23 mouse cellular contexts compared by ENCODE assay signal in the genomic region with DNA sequence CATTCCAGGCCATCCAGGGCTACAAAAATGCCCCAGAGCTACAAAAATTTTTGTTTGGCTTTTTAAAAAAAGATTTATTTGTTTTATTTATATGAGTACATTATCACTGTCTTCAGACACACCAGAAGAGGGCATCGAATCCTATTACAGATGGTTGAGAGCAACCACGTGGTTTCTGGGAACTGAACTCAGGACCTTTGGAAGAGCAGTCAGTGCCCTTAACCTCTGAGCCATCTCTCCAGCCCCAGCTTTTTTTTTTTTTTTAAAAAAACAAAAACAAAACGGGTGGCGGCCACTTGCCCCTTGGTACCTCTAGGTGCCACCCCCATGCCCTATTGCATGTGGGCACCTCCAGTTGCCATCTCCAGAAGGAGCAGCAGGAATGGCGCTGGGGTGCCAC. TPM values are rescaled to one million over a fixed set of nuclear protein-coding genes. Genes with fewer than 3 reads are reported as not detected.
A peak's percentile ranks its signal among the peaks of the same experiment; 100 is the strongest.
DNase-seq lines count a peak whose midpoint lies in the region; ATAC-seq and TF ChIP-seq lines count a peak whose summit lies in the region.
"Had no signal": no experiment of that assay in that cellular context is flagged by ENCODE, and none has a peak within 500 bp of the region (broad histone marks: within the 10 kb centered on the region; RNA-seq: fewer than 3 reads in every experiment).

No protein-coding gene starts in this region.

- ATAC-seq in liver, postnatal 0 days = no peak
- ATAC-seq: forebrain, embryonic 13.5 days; forebrain, embryonic 16.5 days had no signal

- H3K27me3 ChIP-seq in kidney, adult 2 months (replicated peaks; ENCODE audit: control insufficient read depth, insufficient read depth, low read length) = no peaks in the 10 kb centered on the region
- H3K27me3 ChIP-seq in thymus, adult 2 months (ENCODE audit: control insufficient read depth, insufficient read depth, low read length) = no peaks in the 10 kb centered on the region
- H3K27me3 ChIP-seq in liver, postnatal 0 days (ENCODE audit: insufficient read depth, low read length) = no peaks in the 10 kb centered on the region
- H3K27me3 ChIP-seq: forebrain, embryonic 13.5 days; heart, embryonic 13.5 days; hindbrain, embryonic 12.5 days; hindbrain, embryonic 15.5 days had no signal

- H3K4me1 ChIP-seq in kidney, adult 2 months (ENCODE audit: control insufficient read depth, insufficient read depth, low read length) = peaks cover 30% of the 10 kb centered on the region
- peaks cover 27% of the 10 kb centered on the region for H3K4me1 ChIP-seq in thymus, adult 2 months (replicated peaks; ENCODE audit: control insufficient read depth, insufficient read depth, low read length)
- H3K4me1 ChIP-seq in liver, postnatal 0 days (ENCODE audit: insufficient read depth) = peaks cover 51% of the 10 kb centered on the region
- H3K4me1 ChIP-seq: forebrain, embryonic 13.5 days had no signal

- H3K9ac ChIP-seq in liver, postnatal 0 days (replicated peaks) = no peak overlapping the region
- H3K9ac ChIP-seq: forebrain, embryonic 13.5 days; hindbrain, embryonic 12.5 days; hindbrain, embryonic 15.5 days had no signal

- no peak overlapping the region for H3K27ac ChIP-seq in kidney, adult 2 months (ENCODE audit: insufficient read depth, low read depth, low read length)
- H3K27ac ChIP-seq in left cerebral cortex, adult 2 months = peak overlapping the region; percentile 30; the same call in 1 of the 2 replicates
- H3K27ac ChIP-seq in thymus, adult 2 months (ENCODE audit: control insufficient read depth, insufficient read depth, low read length) = no peak overlapping the region
- H3K27ac ChIP-seq in liver, postnatal 0 days (ENCODE audit: low read depth) = peak overlapping the region; percentile 62; the same call in 1 of the 2 replicates
- H3K27ac ChIP-seq: forebrain, embryonic 10.5 days; forebrain, embryonic 13.5 days had no signal

- intact Hi-C loops in left cerebral cortex, adult 2 months (cut with DNase I) = no loop called here

- TF ChIP-seq POLR2A in kidney, adult 2 months (IDR thresholded peaks at IDR 0.05; ENCODE audit: low read depth, low read length) = no peak
- TF ChIP-seq POLR2A in thymus, adult 2 months (IDR thresholded peaks at IDR 0.05; ENCODE audit: control insufficient read depth, extremely low read depth, insufficient read depth, low read length, poor library complexity) = no peak

- peak; percentile 74 for DNase-seq in kidney, adult 2 months
- no peak for DNase-seq in kidney, postnatal 14 days
- no peak for DNase-seq in left cerebral cortex, adult 2 months (ENCODE audit: extremely low spot score in 1 of 2, low spot score in 2 of 2)
- no peak for DNase-seq in left cerebral cortex, adult 11 months (ENCODE audit: low spot score)
- peak; percentile 7 for DNase-seq in thymus, postnatal 4 days
- no peak for DNase-seq in thymus, adult 2 months
- no peak for DNase-seq in liver, postnatal 0 days
- no peak for DNase-seq in lung, postnatal 4 days
- DNase-seq: adrenal gland, adult 8-10 months; adrenal gland, postnatal 25 days; cerebellum, adult 11-12 months; cerebellum, adult 8-10 months; cerebellum, postnatal 10 days; gastrocnemius, postnatal 14 days; heart, adult 18-20 months; heart, postnatal 14 days had no signal

- H3K4me2 ChIP-seq in liver, postnatal 0 days (ENCODE audit: low read depth, low read length) = no peak overlapping the region
- H3K4me2 ChIP-seq: forebrain, embryonic 13.5 days; hindbrain, embryonic 12.5 days; hindbrain, embryonic 15.5 days had no signal

- no peaks in the 10 kb centered on the region for H3K36me3 ChIP-seq in kidney, adult 2 months (ENCODE audit: control insufficient read depth, insufficient read depth, low read length)
- no peaks in the 10 kb centered on the region for H3K36me3 ChIP-seq in thymus, adult 2 months (ENCODE audit: control insufficient read depth, insufficient read depth, low read length)
- H3K36me3 ChIP-seq in liver, postnatal 0 days (replicated peaks; ENCODE audit: insufficient read depth, low read length) = peaks cover 49% of the 10 kb centered on the region

- no peak for TF ChIP-seq CTCF in kidney, adult 2 months (conservative IDR thresholded peaks at IDR 0.05; ENCODE audit: insufficient read depth, insufficient read length, low read depth, low read length)
- TF ChIP-seq CTCF in left cerebral cortex, adult 2 months (IDR thresholded peaks at IDR 0.05) = no peak
- no peak for TF ChIP-seq CTCF in thymus, adult 2 months (IDR thresholded peaks at IDR 0.05; ENCODE audit: borderline replicate concordance, control insufficient read depth, extremely low read depth, insufficient read depth, low read length, poor library complexity)
- TF ChIP-seq CTCF in liver, postnatal 0 days (IDR thresholded peaks at IDR 0.05; ENCODE audit: low read depth) = no peak

- no peak for TF ChIP-seq EP300 in liver, postnatal 0 days (IDR thresholded peaks at IDR 0.05; ENCODE audit: low read depth)

- 48% methylated on average over 5 of the region's 5 CpGs for WGBS in kidney, adult 2 months
- 94% methylated on average over 5 of the region's 5 CpGs for WGBS in thymus, adult 2 months
- WGBS in liver, postnatal 0 days (ENCODE audit: insufficient replicate concordance) = 85% methylated on average over 5 of the region's 5 CpGs

- H3K9me3 ChIP-seq in liver, postnatal 0 days (ENCODE audit: low read length) = no peaks in the 10 kb centered on the region
- H3K9me3 ChIP-seq: forebrain, embryonic 10.5 days; forebrain, embryonic 13.5 days; heart, embryonic 10.5 days; heart, embryonic 13.5 days; hindbrain, embryonic 12.5 days; hindbrain, embryonic 15.5 days had no signal

- H3K4me3 ChIP-seq in kidney, adult 2 months (ENCODE audit: insufficient read depth, low read depth, low read length) = no peak overlapping the region
- no peak overlapping the region for H3K4me3 ChIP-seq in left cerebral cortex, adult 2 months
- no peak overlapping the region for H3K4me3 ChIP-seq in thymus, adult 2 months (ENCODE audit: control insufficient read depth, insufficient read depth, low read length)
- H3K4me3 ChIP-seq in liver, postnatal 0 days (ENCODE audit: low read depth, low read length) = no peak overlapping the region
- H3K4me3 ChIP-seq: forebrain, embryonic 10.5 days; forebrain, embryonic 13.5 days; heart, embryonic 10.5 days; heart, embryonic 13.5 days; hindbrain, embryonic 12.5 days; hindbrain, embryonic 15.5 days had no signal

RNA-seq across cellular contexts. Expression of gene Txnrd2, which starts 8.7 kb away (rescaled TPM):
- 35.2 and 39.1 TPM in 2 replicates for polyA plus RNA-seq in kidney, adult 2 months (2012; rRNA removed)
- 10 to 100 TPM; 18.2 to 22.5 TPM for total RNA-seq in left cerebral cortex, adult 2 months (2021)
- polyA plus RNA-seq in thymus, adult 2 months (2012; rRNA removed) = 10.6 and 10.7 TPM in 2 replicates
- polyA plus RNA-seq in liver, postnatal 0 days (2015; fragmentation: Nextera tagmentation; extraction: Ambion mirVana) = 51.2 and 53.3 TPM in 2 replicates

RNA-seq across cellular contexts. Expression of gene Comt, which starts 9.2 kb away (rescaled TPM):
- 519 and 582 TPM in 2 replicates for polyA plus RNA-seq in kidney, adult 2 months (2012; rRNA removed)
- total RNA-seq in left cerebral cortex, adult 2 months (2021) = 10 to 100 TPM; 87.2 to 87.6 TPM
- 104 and 108 TPM in 2 replicates for polyA plus RNA-seq in thymus, adult 2 months (2012; rRNA removed)
- 100 and 125 TPM in 2 replicates for polyA plus RNA-seq in liver, postnatal 0 days (2015; fragmentation: Nextera tagmentation; extraction: Ambion mirVana)

Comparison
In these comparisons a context has a peak if more than half of its experiments do, and no peak if none do; other contexts are left out.
1. DNase-seq: peak in kidney, adult 2 months (single experiment) and thymus, postnatal 4 days (single experiment); none in kidney, postnatal 14 days (single experiment), left cerebral cortex, adult 2 months (0 of 2), left cerebral cortex, adult 11 months (single experiment), thymus, adult 2 months (single experiment), liver, postnatal 0 days (single experiment) and lung, postnatal 4 days (0 of 2).
2. H3K27ac ChIP-seq: peak in left cerebral cortex, adult 2 months (single experiment) and liver, postnatal 0 days (single experiment); none in kidney, adult 2 months (single experiment) and thymus, adult 2 months (single experiment).